Mouse (Mus musculus) lung, embryonic 16.5 days (tissue): ENCODE measurements at regions not wholly inside any gene's neighbourhood (a gene's known extent, or its start where the extent isn't known, plus 50 kb on each side); places are given as distances from the start of the nearest gene placed in this dataset.
A peak's percentile ranks its signal among the peaks of the same experiment; 100 is the strongest.

ENCODE experiments used
- ATAC-seq: fragments of 200-750 bp; cut with Nextera tagmentation; 2 replicates; pipeline ENCODE4 v1.8.0; 2017; ENCODE audit warnings: low read depth, mild to moderate bottlenecking, moderate library complexity
- H3K27ac ChIP-seq: fragments of 300-500 bp; sonication (generic); 2 replicates; pipeline ENCODE4 v1.5.1; 2014; ENCODE audit warnings: mild to moderate bottlenecking, control low read depth, low read length
- H3K27me3 ChIP-seq: fragments of 300-500 bp; sonication (generic); 2 replicates; pipeline ENCODE4 v1.6.1; 2014; ENCODE audit warnings: low read depth, low read length, mixed read lengths; ENCODE audit not compliant: control insufficient read depth, insufficient read depth
- H3K36me3 ChIP-seq: fragments of 300-500 bp; sonication (generic); 2 replicates; pipeline ENCODE4 v1.6.1; 2014; ENCODE audit warnings: low read length; ENCODE audit not compliant: control insufficient read depth, insufficient read depth
- H3K4me1 ChIP-seq: fragments of 300-500 bp; sonication (generic); replicated peaks from 2 replicates; pipeline ENCODE4 v1.6.1; 2014; ENCODE audit warnings: low read length, mixed read lengths; ENCODE audit not compliant: control insufficient read depth, insufficient read depth
- H3K4me2 ChIP-seq: fragments of 300-500 bp; sonication (generic); 2 replicates; pipeline ENCODE4 v1.6.1; 2014; ENCODE audit warnings: low read depth, low read length, control low read depth
- H3K4me3 ChIP-seq: fragments of 300-500 bp; sonication (generic); 2 replicates; pipeline ENCODE4 v1.5.1; 2014; ENCODE audit warnings: mild to moderate bottlenecking, low read length, control low read depth
- H3K9ac ChIP-seq: fragments of 300-500 bp; sonication (generic); 2 replicates; pipeline ENCODE4 v1.6.1; 2014; ENCODE audit warnings: low read length, control low read depth
- H3K9me3 ChIP-seq: fragments of 300-500 bp; sonication (generic); 2 replicates; pipeline ENCODE4 v1.6.1; 2016; ENCODE audit warnings: low read length; ENCODE audit not compliant: control insufficient read depth
- WGBS: fragments of 180-500 bp; shearing (Covaris S2); extraction: QIAGEN DNeasy Blood & Tissue Kit; methylation state at CpG from one replicate; pipeline ENCODE4 v1.1.7; 2014; 5-methylcytosine and 5-hydroxymethylcytosine counted together

GRCm38 (mm10) chr2:50964062-50964461 lies 184.8 kb downstream of the Rnd3 start:
- WGBS = 76% methylated on average over 3 of the region's 3 CpGs
- Histone ChIP-seq H3K36me3 (no peaks in the 10 kb centered on the region), H3K9me3 (no peaks in the 10 kb centered on the region), H3K9ac (no peak overlapping the region), H3K27me3 (no peaks in the 10 kb centered on the region), H3K4me1 (peaks cover 2% of the 10 kb centered on the region; the same call in 1 of the 2 replicates), H3K27ac (no peak overlapping the region), H3K4me2 (no peak overlapping the region), H3K4me3 (no peak overlapping the region)
- no peak for ATAC-seq

DNA sequence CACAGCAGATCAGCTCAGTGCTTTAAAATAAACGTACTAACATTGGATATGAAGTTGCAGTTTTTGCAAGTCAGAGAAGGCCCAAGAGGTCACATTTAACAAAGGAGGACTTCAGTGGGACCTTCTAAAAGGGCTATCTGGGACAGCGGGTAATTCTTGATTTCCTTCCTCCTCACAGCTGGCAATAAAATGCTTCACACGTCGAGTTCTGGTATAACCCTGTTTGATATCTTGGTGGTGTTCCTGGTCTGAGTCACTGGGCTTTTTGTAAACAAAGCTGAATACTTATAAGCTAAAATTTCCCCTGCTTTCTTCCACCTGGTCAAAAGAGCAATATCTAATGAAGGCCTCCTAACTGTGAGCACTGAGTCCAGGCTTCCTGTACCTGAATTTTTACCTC lies 187.9 kb downstream of the Rnd3 start:
- 38% methylated on average over 4 of the region's 4 CpGs for WGBS
- no peak for ATAC-seq

GRCm38 (mm10) chr2:50959323-50959722 lies 189.6 kb downstream of the Rnd3 start:
- Histone ChIP-seq H3K4me3 (no peak overlapping the region), H3K9ac (no peak overlapping the region), H3K4me2 (no peak overlapping the region), H3K36me3 (no peaks in the 10 kb centered on the region), H3K9me3 (no peaks in the 10 kb centered on the region), H3K4me1 (no peaks in the 10 kb centered on the region), H3K27ac (no peak overlapping the region), H3K27me3 (no peaks in the 10 kb centered on the region)
- WGBS = 70% methylated on average over 9 of the region's 9 CpGs
- no peak for ATAC-seq

More for the DNA sequence above, 187.9 kb downstream of the Rnd3 start:
- Histone ChIP-seq H3K36me3 (no peaks in the 10 kb centered on the region), H3K4me1 (no peaks in the 10 kb centered on the region), H3K9ac (no peak overlapping the region), H3K4me2 (no peak overlapping the region), H3K4me3 (no peak overlapping the region), H3K9me3 (no peaks in the 10 kb centered on the region), H3K27me3 (no peaks in the 10 kb centered on the region), H3K27ac (no peak overlapping the region)

DNA sequence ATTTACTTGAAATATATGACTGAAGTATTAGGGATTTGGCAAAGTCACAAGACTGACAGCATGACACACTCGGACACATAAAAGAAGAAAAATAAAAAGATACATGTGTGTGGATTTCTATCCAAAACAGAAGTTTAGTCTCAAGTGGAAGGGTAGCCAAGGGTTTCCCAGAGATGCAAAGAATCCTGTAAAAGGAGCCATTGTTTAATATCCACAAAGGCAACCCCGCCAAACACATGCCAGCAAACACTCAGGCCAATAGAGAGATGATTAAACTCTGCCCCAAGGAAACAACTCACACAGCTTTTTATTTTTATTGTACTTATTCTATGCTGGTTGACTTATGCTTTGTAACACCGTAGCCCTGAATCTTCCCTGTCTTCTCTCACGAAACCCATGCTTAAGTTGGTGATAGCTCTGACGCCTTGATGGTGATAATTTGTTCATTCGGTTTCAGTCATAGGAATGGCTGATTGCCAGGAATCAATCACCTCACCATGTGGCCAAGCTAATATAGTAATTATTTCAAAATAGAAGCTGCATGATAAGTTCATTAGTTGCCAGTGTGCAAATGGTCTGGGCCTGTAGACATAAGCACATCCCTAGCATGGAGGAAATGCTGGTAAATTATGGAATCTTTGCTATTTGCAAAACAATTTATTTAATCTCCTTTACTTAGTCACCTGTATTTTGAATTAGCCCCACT lies 194.4 kb downstream of the Rnd3 start:
- Histone ChIP-seq H3K9me3 (no peaks in the 10 kb centered on the region), H3K27me3 (no peaks in the 10 kb centered on the region), H3K4me1 (no peaks in the 10 kb centered on the region), H3K27ac (no peak overlapping the region), H3K4me3 (no peak overlapping the region), H3K9ac (no peak overlapping the region), H3K36me3 (no peaks in the 10 kb centered on the region), H3K4me2 (no peak overlapping the region)
- ATAC-seq = 0 out of 2 replicates have a peak, but pooled peaks have one; percentile 20
- whole genome bisulfite sequencing = 55% methylated on average over 6 of the region's 6 CpGs

GRCm38 (mm10) chr2:50951027-50951426 lies 197.9 kb downstream of the Rnd3 start:
- no peak overlapping the region for H3K4me2 ChIP-seq
- H3K4me1 ChIP-seq = no peaks in the 10 kb centered on the region
- no peak overlapping the region for H3K27ac ChIP-seq
- H3K9me3 ChIP-seq = no peaks in the 10 kb centered on the region
- no peak overlapping the region for H3K9ac ChIP-seq
- H3K27me3 ChIP-seq = no peaks in the 10 kb centered on the region
- no peaks in the 10 kb centered on the region for H3K36me3 ChIP-seq
- WGBS = 73% methylated on average over 3 of the region's 3 CpGs
- no peak for ATAC-seq
- no peak overlapping the region for H3K4me3 ChIP-seq

DNA sequence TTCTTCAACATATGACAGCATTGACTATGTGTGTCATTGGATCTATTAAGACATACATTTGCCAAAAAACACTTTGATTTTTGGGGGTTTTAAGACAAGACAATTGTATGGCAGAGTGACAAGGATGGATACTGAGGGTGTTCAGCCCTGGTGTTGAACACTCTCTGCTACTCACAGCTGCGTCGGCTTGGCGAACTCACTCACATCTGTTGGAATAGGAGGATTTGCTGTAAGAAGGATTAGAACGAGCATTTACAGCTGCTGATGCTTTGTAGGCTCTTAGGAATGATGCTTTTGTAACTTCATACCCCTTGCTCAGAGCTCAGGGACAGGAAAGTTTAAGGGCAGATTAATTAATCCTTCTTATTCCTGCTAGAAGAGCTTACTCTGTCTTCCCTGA lies 199.2 kb downstream of the Rnd3 start:
- no peak for ATAC-seq
- 86% methylated on average over 4 of the region's 4 CpGs for WGBS
- H3K4me1 ChIP-seq = no peaks in the 10 kb centered on the region

GRCm38 (mm10) chr2:50945526-50945925 lies 203.4 kb downstream of the Rnd3 start:
- WGBS = 86% methylated on average over 4 of the region's 4 CpGs
- H3K27ac ChIP-seq = no peak overlapping the region
- no peak for ATAC-seq

More for the DNA sequence above, 199.2 kb downstream of the Rnd3 start:
- Histone ChIP-seq H3K4me2 (no peak overlapping the region), H3K36me3 (no peaks in the 10 kb centered on the region), H3K9ac (no peak overlapping the region), H3K27ac (no peak overlapping the region), H3K9me3 (no peaks in the 10 kb centered on the region), H3K27me3 (no peaks in the 10 kb centered on the region), H3K4me3 (no peak overlapping the region)

DNA sequence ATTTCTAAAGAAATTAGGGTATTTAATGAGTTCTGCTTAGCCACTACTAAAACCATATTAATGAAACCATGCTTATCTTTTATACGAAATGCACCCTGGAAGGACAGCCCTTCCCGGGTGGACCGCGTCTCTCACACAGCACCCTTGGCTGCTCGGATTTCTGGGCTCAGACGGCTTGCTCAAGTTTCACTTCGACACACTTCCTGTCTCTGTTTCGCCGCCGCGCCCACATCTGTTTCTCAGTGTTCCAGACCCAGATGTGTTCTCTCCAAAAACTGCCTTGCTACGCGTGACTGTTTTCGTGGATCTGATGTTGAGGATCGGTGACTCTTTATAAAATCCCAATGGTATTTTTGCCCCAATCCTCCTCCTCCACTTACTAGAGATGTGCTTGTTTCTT lies 205.7 kb downstream of the Rnd3 start:
- H3K27me3 ChIP-seq = no peaks in the 10 kb centered on the region
- no peak overlapping the region for H3K27ac ChIP-seq
- no peaks in the 10 kb centered on the region; the same call in 1 of the 2 replicates for H3K4me1 ChIP-seq
- H3K9ac ChIP-seq = no peak overlapping the region
- 56% methylated on average over 15 of the region's 15 CpGs for WGBS
- no peaks in the 10 kb centered on the region for H3K36me3 ChIP-seq
- H3K9me3 ChIP-seq = no peaks in the 10 kb centered on the region
- no peak overlapping the region for H3K4me2 ChIP-seq
- peak; percentile 89 for ATAC-seq
- no peak overlapping the region for H3K4me3 ChIP-seq

More at GRCm38 (mm10) chr2:50945526-50945925, 203.4 kb downstream of the Rnd3 start:
- no peak overlapping the region for H3K4me2 ChIP-seq
- H3K36me3 ChIP-seq = no peaks in the 10 kb centered on the region
- no peaks in the 10 kb centered on the region for H3K27me3 ChIP-seq
- no peaks in the 10 kb centered on the region; the same call in 1 of the 2 replicates for H3K4me1 ChIP-seq
- H3K9ac ChIP-seq = no peak overlapping the region
- H3K4me3 ChIP-seq = no peak overlapping the region
- H3K9me3 ChIP-seq = no peaks in the 10 kb centered on the region

DNA sequence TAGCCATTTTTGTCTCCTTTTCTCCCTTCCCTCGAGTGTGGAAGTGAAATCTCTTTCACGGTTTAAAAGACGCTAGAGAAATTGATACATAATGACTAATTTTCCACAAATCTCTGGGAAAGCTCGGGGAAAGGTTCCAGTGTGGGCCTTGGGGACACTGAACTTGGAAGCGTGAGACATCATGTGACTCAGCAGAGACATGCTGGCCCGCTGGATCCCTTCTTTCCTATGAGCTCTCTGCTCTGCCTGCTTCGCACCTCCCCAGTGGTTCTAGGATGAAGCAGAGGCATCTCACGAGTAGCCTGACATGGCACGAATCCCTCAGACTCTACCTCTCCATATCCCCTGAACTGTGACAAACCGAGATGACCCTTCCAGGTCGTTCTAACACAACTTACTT lies 206.2 kb downstream of the Rnd3 start:
- peak; percentile 38; the same call in 1 of the 2 replicates for ATAC-seq
- H3K4me3 ChIP-seq = no peak overlapping the region
- H3K27me3 ChIP-seq = no peaks in the 10 kb centered on the region
- no peaks in the 10 kb centered on the region for H3K36me3 ChIP-seq
- H3K27ac ChIP-seq = no peak overlapping the region
- no peaks in the 10 kb centered on the region for H3K9me3 ChIP-seq
- no peak overlapping the region for H3K9ac ChIP-seq
- no peaks in the 10 kb centered on the region; the same call in 1 of the 2 replicates for H3K4me1 ChIP-seq
- 79% methylated on average over 11 of the region's 11 CpGs for WGBS
- H3K4me2 ChIP-seq = no peak overlapping the region
